Mouse (Mus musculus) stomach, postnatal 0 days (tissue): ENCODE data around the gene Cadps.

Experiments used
- CTCF ChIP-seq: IDR thresholded peaks from 2 replicates; pipeline ENCODE4 v1.5.1; 2016; ENCODE audit warnings: antibody characterized with exemption, low read depth, mild to moderate bottlenecking, moderate library complexity
- EP300 ChIP-seq: optimal IDR thresholded peaks from 2 replicates; pipeline ENCODE3; 2016; ENCODE audit warnings: antibody characterized with exemption

DNA sequence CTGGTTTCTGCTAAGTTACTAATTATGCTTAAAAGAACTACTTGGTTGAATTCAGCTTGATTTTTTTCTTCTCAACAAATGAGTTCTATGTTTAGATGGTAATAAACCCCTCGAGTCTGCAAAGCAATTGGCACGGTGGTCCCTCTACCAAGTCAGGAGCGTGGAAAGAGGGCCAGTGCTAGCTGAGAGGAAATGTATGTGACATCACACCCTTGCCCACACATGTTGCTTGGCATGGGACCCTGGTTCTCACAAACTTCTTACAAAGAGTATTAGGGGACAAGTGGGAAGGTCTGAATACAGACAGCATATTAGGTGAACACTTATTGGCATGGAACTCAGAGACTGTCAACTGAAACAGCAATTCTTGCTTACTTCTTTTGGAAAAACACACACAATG is 418.2 kb downstream of the Cadps start:
- TF ChIP-seq EP300 (no peak), CTCF (no peak)
